Mouse (Mus musculus): ENCODE data around the gene Chchd6. TPM values are rescaled to one million over a fixed set of nuclear protein-coding genes. Genes with fewer than 3 reads are reported as not detected.

Gene Chchd6
- polyA plus RNA-seq, 1 experiment from 2014 or later = 164 TPM

DNA sequence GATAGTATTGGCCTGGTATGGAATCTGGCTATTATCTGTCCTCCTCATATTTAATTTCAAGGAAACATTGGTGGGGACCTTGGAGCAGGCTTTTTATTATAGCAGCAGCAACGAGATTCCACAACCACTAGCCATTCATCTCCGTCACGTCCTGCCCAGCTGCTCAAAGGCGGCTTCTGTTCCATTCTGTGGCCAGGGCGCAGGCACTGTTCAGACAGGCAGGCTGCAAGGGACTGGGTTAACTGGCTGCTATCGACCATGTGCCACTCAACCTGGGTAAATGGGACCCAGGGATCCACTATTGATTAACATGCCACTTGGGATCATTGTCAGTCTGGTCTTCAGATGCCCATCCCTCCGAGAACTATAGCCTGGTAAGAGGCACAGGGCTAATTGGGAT, 205.7 kb downstream of the Chchd6 start:
- Histone ChIP-seq H3K27me3 (ENCODE audit: control insufficient read depth, insufficient read depth, low read length) (no peaks in the 10 kb centered on the region), H3K4me1 (ENCODE audit: control insufficient read depth, insufficient read depth, low read length) (no peaks in the 10 kb centered on the region), H3K4me3 (replicated peaks; ENCODE audit: low read depth, low read length) (no peak overlapping the region), H3K36me3 (ENCODE audit: control insufficient read depth, insufficient read depth, low read length) (no peaks in the 10 kb centered on the region), H3K27ac (replicated peaks; ENCODE audit: low read depth, low read length) (no peak overlapping the region), H3K4me2 (ENCODE audit: low read length) (no peak overlapping the region), H3K9me3 (ENCODE audit: control insufficient read depth, low read length) (no peaks in the 10 kb centered on the region), H3K9ac (replicated peaks; ENCODE audit: low read length) (no peak overlapping the region)
- DNase-seq (no peak), ATAC-seq (ENCODE audit: low FRiP score, low TSS enrichment) (no peak)
- WGBS = 79% methylated on average over 7 of the region's 7 CpGs

DNA sequence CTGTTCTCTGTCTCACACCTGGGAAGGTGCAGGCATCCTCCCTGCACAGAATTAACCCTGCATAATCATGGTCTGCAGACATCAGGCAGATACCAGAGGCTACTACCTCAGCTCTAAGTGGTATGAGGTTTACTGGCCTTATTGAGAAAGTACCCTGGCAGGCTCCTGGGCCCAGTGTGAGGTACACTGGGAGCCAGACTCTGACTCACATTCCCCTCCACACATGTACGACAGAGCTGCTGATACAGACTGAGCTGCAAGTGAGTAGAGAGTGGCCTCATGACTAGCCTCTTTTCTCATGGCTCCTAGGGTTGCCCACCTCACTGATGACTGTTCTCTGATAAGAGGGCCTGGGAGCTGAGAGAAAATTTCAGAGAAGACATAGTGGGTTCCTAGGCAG, 208.5 kb downstream of the Chchd6 start:
- Histone ChIP-seq H3K4me1 (ENCODE audit: control insufficient read depth, insufficient read depth, low read length) (no peaks in the 10 kb centered on the region), H3K9ac (replicated peaks; ENCODE audit: low read length) (no peak overlapping the region), H3K36me3 (ENCODE audit: control insufficient read depth, insufficient read depth, low read length) (no peaks in the 10 kb centered on the region), H3K9me3 (ENCODE audit: control insufficient read depth, low read length) (no peaks in the 10 kb centered on the region), H3K4me3 (replicated peaks; ENCODE audit: low read depth, low read length) (no peak overlapping the region), H3K4me2 (ENCODE audit: low read length) (no peak overlapping the region), H3K27me3 (ENCODE audit: control insufficient read depth, insufficient read depth, low read length) (no peaks in the 10 kb centered on the region), H3K27ac (replicated peaks; ENCODE audit: low read depth, low read length) (no peak overlapping the region)
- DNase-seq = no peak
- WGBS = 90% methylated on average over 1 of the region's 1 CpGs
- ATAC-seq (ENCODE audit: low FRiP score, low TSS enrichment) = no peak

DNA sequence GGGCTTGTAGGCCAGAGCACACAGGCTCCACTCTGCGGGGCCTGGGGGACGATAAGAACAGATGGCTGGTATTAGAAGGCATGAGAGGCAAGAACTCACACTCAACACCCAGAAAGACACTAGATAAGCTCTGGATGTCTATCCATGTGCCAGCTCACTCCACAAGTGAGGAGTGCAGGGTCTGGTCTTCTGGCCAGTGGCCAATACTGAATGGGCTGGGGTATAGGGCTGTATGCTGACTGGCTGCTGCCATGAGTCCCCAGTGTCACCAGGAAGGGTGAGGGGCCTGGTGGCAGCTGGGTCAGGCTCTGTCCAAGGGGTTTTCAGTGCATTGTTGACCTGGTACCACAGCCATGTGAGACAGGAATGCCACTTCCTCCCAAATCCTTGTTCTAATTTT, 210.8 kb downstream of the Chchd6 start:
- no peaks in the 10 kb centered on the region for H3K9me3 ChIP-seq (ENCODE audit: control insufficient read depth, low read length)
- H3K4me3 ChIP-seq (replicated peaks; ENCODE audit: low read depth, low read length) = no peak overlapping the region
- DNase-seq (no peak), ATAC-seq (ENCODE audit: low FRiP score, low TSS enrichment) (no peak)
- H3K9ac ChIP-seq (replicated peaks; ENCODE audit: low read length) = no peak overlapping the region
- H3K4me2 ChIP-seq (ENCODE audit: low read length) = no peak overlapping the region
- WGBS = 88% methylated on average over 2 of the region's 2 CpGs
- no peaks in the 10 kb centered on the region for H3K36me3 ChIP-seq (ENCODE audit: control insufficient read depth, insufficient read depth, low read length)
- no peaks in the 10 kb centered on the region for H3K4me1 ChIP-seq (ENCODE audit: control insufficient read depth, insufficient read depth, low read length)
- no peaks in the 10 kb centered on the region for H3K27me3 ChIP-seq (ENCODE audit: control insufficient read depth, insufficient read depth, low read length)
- no peak overlapping the region for H3K27ac ChIP-seq (replicated peaks; ENCODE audit: low read depth, low read length)

DNA sequence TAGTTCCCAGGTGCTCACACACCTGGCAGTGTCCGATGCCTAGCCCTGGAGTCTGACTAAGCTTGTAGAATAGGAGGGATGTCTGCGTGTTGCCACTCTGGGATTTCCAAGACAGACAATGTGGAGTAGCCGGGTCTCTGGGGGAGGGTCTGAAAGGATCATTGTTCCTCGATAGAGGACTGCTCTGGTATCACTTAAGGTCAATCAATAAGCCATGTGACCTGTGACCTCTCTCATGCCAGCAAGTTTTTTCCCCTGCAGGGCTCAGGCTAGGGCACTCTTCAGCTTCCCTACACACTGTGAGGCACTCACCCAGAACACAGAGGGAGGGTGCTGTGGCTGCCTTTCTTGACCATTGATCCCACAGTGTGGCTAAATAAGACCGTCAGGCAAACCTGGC, 213.6 kb downstream of the Chchd6 start:
- Histone ChIP-seq H3K9ac (replicated peaks; ENCODE audit: low read length) (no peak overlapping the region), H3K27me3 (ENCODE audit: control insufficient read depth, insufficient read depth, low read length) (no peaks in the 10 kb centered on the region), H3K36me3 (ENCODE audit: control insufficient read depth, insufficient read depth, low read length) (no peaks in the 10 kb centered on the region), H3K27ac (replicated peaks; ENCODE audit: low read depth, low read length) (no peak overlapping the region), H3K9me3 (ENCODE audit: control insufficient read depth, low read length) (no peaks in the 10 kb centered on the region), H3K4me3 (replicated peaks; ENCODE audit: low read depth, low read length) (no peak overlapping the region), H3K4me2 (ENCODE audit: low read length) (no peak overlapping the region), H3K4me1 (ENCODE audit: control insufficient read depth, insufficient read depth, low read length) (no peaks in the 10 kb centered on the region)
- WGBS = 16% methylated on average over 5 of the region's 5 CpGs
- no peak for DNase-seq
- no peak for ATAC-seq (ENCODE audit: low FRiP score, low TSS enrichment)

DNA sequence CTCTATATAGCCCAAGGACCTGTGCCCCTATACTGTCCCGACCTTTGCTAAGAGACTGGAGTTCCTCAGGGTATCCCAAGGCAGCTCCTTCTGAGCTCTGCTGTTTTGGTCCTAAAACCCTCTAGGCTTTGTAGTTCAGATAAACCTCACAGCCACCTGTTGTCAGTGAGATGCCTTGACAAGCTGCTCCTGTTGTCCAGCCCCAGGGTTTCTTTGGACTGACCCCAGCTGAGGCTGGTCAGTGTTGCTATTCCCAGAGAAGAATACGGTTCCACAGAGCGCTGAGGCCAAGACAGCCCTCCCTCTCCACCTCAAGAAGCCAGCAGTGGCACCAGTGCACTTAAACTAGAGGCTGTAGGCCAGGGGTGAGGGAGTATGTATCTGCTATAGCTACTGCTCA, 214.3 kb downstream of the Chchd6 start:
- Histone ChIP-seq H3K4me3 (replicated peaks; ENCODE audit: low read depth, low read length) (no peak overlapping the region), H3K27me3 (ENCODE audit: control insufficient read depth, insufficient read depth, low read length) (no peaks in the 10 kb centered on the region), H3K4me2 (ENCODE audit: low read length) (no peak overlapping the region), H3K9ac (replicated peaks; ENCODE audit: low read length) (no peak overlapping the region), H3K27ac (replicated peaks; ENCODE audit: low read depth, low read length) (no peak overlapping the region), H3K36me3 (ENCODE audit: control insufficient read depth, insufficient read depth, low read length) (no peaks in the 10 kb centered on the region), H3K4me1 (ENCODE audit: control insufficient read depth, insufficient read depth, low read length) (no peaks in the 10 kb centered on the region), H3K9me3 (ENCODE audit: control insufficient read depth, low read length) (no peaks in the 10 kb centered on the region)
- DNase-seq = no peak
- WGBS = 40% methylated on average over 3 of the region's 3 CpGs
- ATAC-seq (ENCODE audit: low FRiP score, low TSS enrichment) = no peak

DNA sequence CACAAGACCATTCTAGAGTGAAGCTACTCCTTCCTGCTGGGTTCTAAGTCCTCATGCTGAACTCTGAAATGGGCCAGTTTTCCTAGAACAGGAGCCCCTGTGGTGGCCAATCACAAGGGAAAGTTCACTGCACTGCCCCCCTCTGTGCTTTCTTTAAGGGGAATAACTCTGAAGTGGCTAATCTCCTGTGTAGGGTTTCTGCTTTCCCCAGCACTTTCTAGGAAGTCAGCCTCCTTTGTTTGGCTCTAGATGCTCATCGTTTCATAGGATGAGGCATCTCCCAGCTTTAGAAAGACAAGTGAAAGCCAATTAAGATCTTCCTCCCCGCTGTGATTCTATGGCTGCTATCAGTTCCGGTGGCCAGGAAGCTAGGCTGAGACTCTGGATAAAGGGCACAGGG, 214.7 kb downstream of the Chchd6 start:
- ATAC-seq (ENCODE audit: low FRiP score, low TSS enrichment) (no peak), DNase-seq (no peak)
- no peaks in the 10 kb centered on the region for H3K36me3 ChIP-seq (ENCODE audit: control insufficient read depth, insufficient read depth, low read length)
- no peak overlapping the region for H3K4me3 ChIP-seq (replicated peaks; ENCODE audit: low read depth, low read length)
- no peaks in the 10 kb centered on the region for H3K27me3 ChIP-seq (ENCODE audit: control insufficient read depth, insufficient read depth, low read length)
- no peaks in the 10 kb centered on the region for H3K9me3 ChIP-seq (ENCODE audit: control insufficient read depth, low read length)
- WGBS = 23% methylated on average over 3 of the region's 3 CpGs
- no peak overlapping the region for H3K4me2 ChIP-seq (ENCODE audit: low read length)
- no peaks in the 10 kb centered on the region for H3K4me1 ChIP-seq (ENCODE audit: control insufficient read depth, insufficient read depth, low read length)
- H3K27ac ChIP-seq (replicated peaks; ENCODE audit: low read depth, low read length) = no peak overlapping the region
- no peak overlapping the region for H3K9ac ChIP-seq (replicated peaks; ENCODE audit: low read length)

DNA sequence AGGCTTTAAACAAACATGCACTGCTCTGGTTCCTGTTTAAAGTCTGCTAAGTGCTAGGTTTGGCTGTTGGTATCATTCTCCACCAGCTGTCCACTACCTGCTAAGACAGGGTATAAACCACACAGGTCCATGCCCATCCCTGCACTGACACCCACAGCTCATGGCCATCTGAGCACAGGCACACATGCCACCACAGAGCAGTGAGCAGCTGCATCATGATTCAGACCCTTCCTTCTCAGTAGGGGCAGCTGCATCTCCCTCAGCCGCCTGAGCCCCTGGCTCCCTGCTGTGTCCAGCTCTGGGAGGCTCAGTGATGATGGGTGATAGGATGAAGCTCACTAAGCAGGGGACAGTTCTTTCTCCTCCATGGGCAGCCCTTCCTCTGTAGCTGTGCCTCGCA, 217.2 kb downstream of the Chchd6 start:
- H3K4me2 ChIP-seq (ENCODE audit: low read length) = no peak overlapping the region
- H3K27ac ChIP-seq (replicated peaks; ENCODE audit: low read depth, low read length) = no peak overlapping the region
- no peaks in the 10 kb centered on the region for H3K36me3 ChIP-seq (ENCODE audit: control insufficient read depth, insufficient read depth, low read length)
- no peak for ATAC-seq (ENCODE audit: low FRiP score, low TSS enrichment)
- H3K9ac ChIP-seq (replicated peaks; ENCODE audit: low read length) = no peak overlapping the region
- H3K4me1 ChIP-seq (ENCODE audit: control insufficient read depth, insufficient read depth, low read length) = no peaks in the 10 kb centered on the region
- H3K27me3 ChIP-seq (ENCODE audit: control insufficient read depth, insufficient read depth, low read length) = no peaks in the 10 kb centered on the region
- no peak overlapping the region for H3K4me3 ChIP-seq (replicated peaks; ENCODE audit: low read depth, low read length)
- DNase-seq = no peak
- WGBS = 59% methylated on average over 2 of the region's 2 CpGs
- no peaks in the 10 kb centered on the region for H3K9me3 ChIP-seq (ENCODE audit: control insufficient read depth, low read length)

DNA sequence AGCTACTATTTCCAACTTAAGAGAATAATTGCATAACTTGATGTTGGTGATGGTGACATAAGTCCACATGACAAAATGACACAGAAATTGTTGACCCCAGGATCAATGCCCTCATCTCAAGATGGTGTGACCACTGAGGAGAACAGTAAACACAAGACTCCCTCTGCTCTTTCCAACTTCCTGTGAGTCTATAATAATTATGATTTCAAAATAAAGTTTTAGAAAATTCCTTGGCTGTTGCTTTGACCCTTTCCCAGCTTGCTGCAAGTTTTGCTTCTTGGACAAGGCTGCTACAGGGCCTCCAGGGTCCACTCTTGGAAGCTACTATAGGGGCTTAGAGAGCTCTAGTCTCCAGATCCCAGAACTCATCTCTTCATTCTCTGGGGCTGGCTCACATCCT, 226.6 kb downstream of the Chchd6 start:
- Histone ChIP-seq H3K9ac (replicated peaks; ENCODE audit: low read length) (no peak overlapping the region), H3K27ac (replicated peaks; ENCODE audit: low read depth, low read length) (no peak overlapping the region), H3K4me2 (ENCODE audit: low read length) (no peak overlapping the region), H3K27me3 (ENCODE audit: control insufficient read depth, insufficient read depth, low read length) (no peaks in the 10 kb centered on the region), H3K4me1 (ENCODE audit: control insufficient read depth, insufficient read depth, low read length) (no peaks in the 10 kb centered on the region), H3K4me3 (replicated peaks; ENCODE audit: low read depth, low read length) (no peak overlapping the region), H3K9me3 (ENCODE audit: control insufficient read depth, low read length) (peaks cover 6% of the 10 kb centered on the region), H3K36me3 (ENCODE audit: control insufficient read depth, insufficient read depth, low read length) (no peaks in the 10 kb centered on the region)
- DNase-seq (no peak), ATAC-seq (ENCODE audit: low FRiP score, low TSS enrichment) (no peak)

DNA sequence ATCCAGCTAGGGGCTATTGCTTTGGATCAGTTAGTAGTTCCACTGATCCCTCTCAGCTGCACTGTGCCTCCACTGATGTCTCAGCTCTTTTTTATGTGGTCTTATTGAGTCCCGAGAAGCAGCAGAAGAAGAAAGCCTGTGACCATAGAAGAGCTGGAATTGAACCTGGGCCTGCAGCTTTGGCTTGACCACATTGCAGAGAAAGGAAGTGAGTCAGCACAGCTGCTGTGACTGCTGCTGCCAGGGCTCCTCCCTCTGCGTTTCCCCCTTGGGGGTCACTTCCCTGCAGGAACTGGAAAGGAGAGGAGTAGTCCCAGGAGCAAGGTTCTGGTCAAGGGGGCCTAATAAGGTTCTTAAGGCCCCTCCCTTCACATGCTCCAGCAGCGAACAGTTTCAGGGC, 231.1 kb downstream of the Chchd6 start:
- no peak overlapping the region for H3K4me2 ChIP-seq (ENCODE audit: low read length)
- no peak for ATAC-seq (ENCODE audit: low FRiP score, low TSS enrichment)
- no peak overlapping the region for H3K9ac ChIP-seq (replicated peaks; ENCODE audit: low read length)
- no peak overlapping the region for H3K4me3 ChIP-seq (replicated peaks; ENCODE audit: low read depth, low read length)
- 87% methylated on average over 3 of the region's 3 CpGs for WGBS
- H3K27me3 ChIP-seq (ENCODE audit: control insufficient read depth, insufficient read depth, low read length) = no peaks in the 10 kb centered on the region
- H3K36me3 ChIP-seq (ENCODE audit: control insufficient read depth, insufficient read depth, low read length) = no peaks in the 10 kb centered on the region
- no peak overlapping the region for H3K27ac ChIP-seq (replicated peaks; ENCODE audit: low read depth, low read length)
- peaks cover 25% of the 10 kb centered on the region for H3K4me1 ChIP-seq (ENCODE audit: control insufficient read depth, insufficient read depth, low read length)
- no peak for DNase-seq
- peaks cover 6% of the 10 kb centered on the region for H3K9me3 ChIP-seq (ENCODE audit: control insufficient read depth, low read length)
